Mouse (Mus musculus) liver, postnatal 0 days (tissue): ENCODE results near the gene Spred2. TPM values are rescaled to one million over a fixed set of nuclear protein-coding genes. Genes with fewer than 3 reads are reported as not detected.

Experiments
- ATAC-seq: fragments of 200-750 bp; cut with Nextera tagmentation; 2 replicates; pipeline ENCODE4 v1.8.0; 2017; ENCODE audit warnings: mild to moderate bottlenecking, moderate library complexity
- DNase-seq: peaks from one replicate; pipeline ENCODE4 v3.0.0-alpha.2; 2016
- H3K27ac ChIP-seq: fragments of 300-500 bp; sonication (generic); 2 replicates; pipeline ENCODE4 v1.5.1; 2014; ENCODE audit warnings: antibody characterized with exemption, moderate library complexity, mild to moderate bottlenecking, low read depth
- H3K27me3 ChIP-seq: fragments of 300-500 bp; sonication (generic); 2 replicates; pipeline ENCODE4 v1.6.1; 2014; ENCODE audit warnings: low read length, control low read depth, mixed read lengths; ENCODE audit not compliant: insufficient read depth
- H3K36me3 ChIP-seq: fragments of 300-500 bp; sonication (generic); replicated peaks from 2 replicates; pipeline ENCODE4 v1.6.1; 2014; ENCODE audit warnings: mild to moderate bottlenecking, control low read depth, low read length, moderate library complexity, mixed read lengths; ENCODE audit not compliant: insufficient read depth
- H3K4me1 ChIP-seq: fragments of 300-500 bp; sonication (generic); 2 replicates; pipeline ENCODE4 v1.6.1; 2014; ENCODE audit warnings: antibody characterized with exemption, mild to moderate bottlenecking, control low read depth; ENCODE audit not compliant: insufficient read depth
- H3K4me2 ChIP-seq: fragments of 300-500 bp; sonication (generic); 2 replicates; pipeline ENCODE4 v1.6.1; 2014; ENCODE audit warnings: low read depth, mild to moderate bottlenecking, low read length, moderate library complexity, mixed read lengths
- H3K4me3 ChIP-seq: fragments of 300-500 bp; sonication (generic); 2 replicates; pipeline ENCODE4 v1.5.1; 2014; ENCODE audit warnings: low read depth, low read length
- H3K9ac ChIP-seq: fragments of 300-500 bp; sonication (generic); replicated peaks from 2 replicates; pipeline ENCODE4 v1.6.1; 2014; ENCODE audit warnings: mild to moderate bottlenecking, moderate library complexity
- H3K9me3 ChIP-seq: fragments of 300-500 bp; sonication (generic); 2 replicates; pipeline ENCODE4 v1.6.1; 2016; ENCODE audit warnings: mild to moderate bottlenecking, control low read depth, low read length, mixed read lengths
- CTCF ChIP-seq: sonication (generic); IDR thresholded peaks from 2 replicates; pipeline ENCODE4 v1.5.1; 2016; ENCODE audit warnings: antibody characterized with exemption, low read depth
- EP300 ChIP-seq: IDR thresholded peaks from 2 replicates; pipeline ENCODE4 v1.6.1; 2016; ENCODE audit warnings: antibody characterized with exemption, low read depth, mild to moderate bottlenecking
- WGBS: fragments of 180-500 bp; shearing (Covaris S2); extraction: QIAGEN DNeasy Blood & Tissue Kit; methylation state at CpG from one replicate; pipeline ENCODE4 v1.1.7; 2014; ENCODE audit not compliant: insufficient replicate concordance; 5-methylcytosine and 5-hydroxymethylcytosine counted together
- polyA plus RNA-seq: library from polyadenylated mRNA; unstranded; fragments of >200 nt; fragmentation: Nextera tagmentation; extraction: Ambion mirVana; gene quantifications from 2 replicates; pipeline ENCODE4 v1.2.1, GENCODE M21; 2015

The Spred2 gene
- polyA plus RNA-seq, 1 experiment from 2014 or later: 1.3 TPM

DNA sequence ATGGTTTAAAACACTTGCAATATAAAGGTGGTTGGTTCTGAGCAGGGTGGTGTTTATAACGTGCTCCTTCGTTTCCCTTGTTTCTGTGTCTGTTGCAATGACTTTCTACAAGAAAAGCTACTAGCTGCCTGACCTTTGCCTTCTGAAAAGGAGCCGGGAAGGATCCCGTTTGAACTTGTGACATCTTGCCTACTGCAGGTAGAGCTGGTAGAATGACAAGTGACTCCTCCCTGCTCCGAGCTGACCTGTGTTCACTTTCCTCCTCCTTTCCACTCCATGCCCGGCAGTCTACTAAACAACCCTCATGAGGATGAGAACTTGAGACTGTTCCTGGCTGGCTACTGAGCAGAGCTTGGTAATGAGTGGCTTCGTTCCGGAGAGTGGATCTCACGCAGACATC lies 30.9 kb downstream of the Spred2 start:
- Histone ChIP-seq H3K4me1 (peaks cover 5% of the 10 kb centered on the region; the same call in 1 of the 2 replicates), H3K4me3 (no peak overlapping the region), H3K9me3 (no peaks in the 10 kb centered on the region), H3K27me3 (no peaks in the 10 kb centered on the region), H3K4me2 (no peak overlapping the region), H3K9ac (no peak overlapping the region), H3K36me3 (no peaks in the 10 kb centered on the region), H3K27ac (no peak overlapping the region)
- TF ChIP-seq CTCF: no peak
- TF ChIP-seq EP300: no peak
- WGBS: 67% methylated on average over 9 of the region's 9 CpGs
- DNase-seq (no peak), ATAC-seq (no peak)

DNA sequence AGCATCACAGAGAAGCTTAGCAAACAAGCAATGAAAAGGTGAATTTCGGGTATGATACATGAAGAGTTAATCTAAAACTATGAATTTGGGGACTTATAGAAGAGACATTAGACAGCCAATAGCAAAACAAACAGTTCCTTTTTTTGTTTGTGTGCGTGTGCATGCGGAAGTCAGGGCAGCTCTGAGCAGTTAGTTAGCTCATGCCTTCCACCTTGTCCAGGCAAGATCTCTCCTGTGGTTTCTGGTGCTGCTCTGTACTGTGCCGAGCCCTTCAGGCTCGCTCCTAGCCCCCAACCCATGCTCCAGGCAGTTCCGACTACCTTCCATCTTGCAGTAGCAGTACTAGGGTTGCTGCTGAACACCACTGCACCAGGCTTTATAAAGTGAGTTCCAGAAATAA lies 31.5 kb downstream of the Spred2 start:
- Histone ChIP-seq H3K9ac (no peak overlapping the region), H3K9me3 (no peaks in the 10 kb centered on the region), H3K27ac (no peak overlapping the region), H3K36me3 (no peaks in the 10 kb centered on the region), H3K4me1 (peaks cover 6% of the 10 kb centered on the region), H3K27me3 (no peaks in the 10 kb centered on the region), H3K4me3 (no peak overlapping the region), H3K4me2 (no peak overlapping the region)
- TF ChIP-seq CTCF (no peak), EP300 (no peak)
- ATAC-seq (no peak), DNase-seq (no peak)
- WGBS: 41% methylated on average over 6 of the region's 6 CpGs

DNA sequence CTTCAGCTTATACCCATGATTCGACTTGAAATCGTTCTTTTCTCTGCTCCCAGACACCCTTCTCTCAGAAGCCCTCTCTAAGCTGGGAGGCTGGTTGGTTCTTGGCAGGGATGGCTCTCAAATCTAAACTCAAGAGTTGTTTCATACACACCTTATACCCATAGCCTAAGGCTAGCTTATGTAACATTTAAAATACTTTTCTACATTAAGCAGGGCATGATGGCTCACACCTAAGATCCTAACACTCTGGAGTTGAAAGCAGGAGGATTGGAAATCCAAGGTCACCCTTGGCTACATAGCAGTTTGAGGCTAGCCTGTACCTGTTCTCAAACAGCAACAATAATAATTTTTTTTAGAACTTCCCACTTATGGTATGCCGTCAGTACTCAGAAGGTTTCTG lies 34.8 kb downstream of the Spred2 start:
- no peak overlapping the region for H3K27ac ChIP-seq
- no peak for DNase-seq
- H3K9ac ChIP-seq: no peak overlapping the region
- H3K4me1 ChIP-seq: peaks cover 24% of the 10 kb centered on the region
- no peaks in the 10 kb centered on the region for H3K27me3 ChIP-seq
- no peak overlapping the region for H3K4me2 ChIP-seq
- TF ChIP-seq EP300 (no peak), CTCF (no peak)
- ATAC-seq: no peak
- H3K4me3 ChIP-seq: no peak overlapping the region
- no peaks in the 10 kb centered on the region for H3K36me3 ChIP-seq
- H3K9me3 ChIP-seq: no peaks in the 10 kb centered on the region
- WGBS: 93% methylated on average over 3 of the region's 3 CpGs

DNA sequence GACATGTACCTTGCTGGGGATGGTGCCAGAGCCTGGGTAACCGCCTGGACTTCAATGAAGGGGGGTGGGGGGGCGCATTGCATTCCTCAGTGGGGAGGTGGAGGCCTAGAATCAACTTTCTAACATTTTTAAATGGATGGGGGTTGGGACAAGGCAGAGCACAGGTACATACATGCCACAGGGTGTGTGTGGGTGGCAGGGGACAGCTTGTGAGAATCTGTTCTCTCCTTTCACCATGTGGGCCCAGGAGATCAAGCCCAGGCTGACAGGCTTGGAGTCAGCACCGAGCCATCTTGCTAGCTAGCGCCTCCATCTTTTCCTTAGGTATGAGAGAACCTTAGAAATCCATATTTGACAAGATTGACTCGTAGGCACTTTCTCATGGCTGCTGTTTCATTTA lies 35.7 kb downstream of the Spred2 start:
- H3K27ac ChIP-seq: no peak overlapping the region
- no peaks in the 10 kb centered on the region for H3K36me3 ChIP-seq
- no peaks in the 10 kb centered on the region for H3K27me3 ChIP-seq
- H3K4me3 ChIP-seq: no peak overlapping the region
- TF ChIP-seq CTCF (no peak), EP300 (no peak)
- no peak overlapping the region for H3K9ac ChIP-seq
- H3K4me1 ChIP-seq: peaks cover 31% of the 10 kb centered on the region
- no peak overlapping the region for H3K4me2 ChIP-seq
- ATAC-seq (no peak), DNase-seq (no peak)
- WGBS: 74% methylated on average over 5 of the region's 5 CpGs
- no peaks in the 10 kb centered on the region for H3K9me3 ChIP-seq

DNA sequence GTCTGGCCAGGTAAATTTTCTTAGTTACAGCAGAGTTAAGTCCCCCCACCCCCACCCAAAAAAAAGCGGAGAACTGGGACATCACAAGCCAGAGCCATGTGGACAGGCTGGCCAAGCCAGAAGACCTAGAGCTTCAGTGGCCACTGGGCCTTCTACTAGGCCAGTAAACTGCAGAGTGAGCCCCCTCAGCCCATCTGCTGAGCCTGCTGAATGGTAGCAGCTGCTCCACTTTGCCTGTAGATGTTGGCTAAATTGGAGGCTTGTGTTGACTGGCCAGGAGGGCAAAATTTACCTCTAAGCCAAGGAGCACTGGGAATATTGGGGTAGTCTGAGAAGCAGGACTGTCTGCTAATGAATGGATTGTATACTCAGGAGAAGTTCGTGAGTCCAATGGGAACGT lies 36.4 kb downstream of the Spred2 start:
- DNase-seq (no peak), ATAC-seq (no peak)
- WGBS: 72% methylated on average over 3 of the region's 3 CpGs
- Histone ChIP-seq H3K27ac (no peak overlapping the region), H3K4me1 (peaks cover 38% of the 10 kb centered on the region), H3K4me2 (no peak overlapping the region), H3K9ac (no peak overlapping the region), H3K36me3 (no peaks in the 10 kb centered on the region), H3K9me3 (no peaks in the 10 kb centered on the region), H3K27me3 (no peaks in the 10 kb centered on the region), H3K4me3 (no peak overlapping the region)
- TF ChIP-seq EP300 (no peak), CTCF (no peak)

DNA sequence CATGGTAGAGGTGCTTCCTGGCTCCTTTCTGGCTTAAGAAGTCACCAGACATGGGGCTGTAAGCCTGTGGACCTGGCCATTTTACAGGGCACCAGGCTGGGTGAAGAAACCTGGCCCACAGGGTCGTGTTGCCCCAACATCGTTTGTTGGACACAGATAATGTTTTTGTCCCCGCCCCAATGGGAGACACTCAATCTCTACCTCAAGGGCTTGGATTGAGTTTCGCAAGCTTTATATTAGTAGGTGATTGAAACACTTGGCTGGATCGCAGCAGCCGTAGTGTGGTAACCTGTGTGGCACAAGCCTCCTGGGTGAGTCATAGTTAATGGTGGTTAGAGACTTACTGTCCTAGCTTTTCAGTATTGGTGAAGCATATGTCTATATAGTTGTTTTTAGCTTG lies 36.9 kb downstream of the Spred2 start:
- Histone ChIP-seq H3K9ac (no peak overlapping the region), H3K27ac (no peak overlapping the region), H3K4me2 (no peak overlapping the region), H3K4me3 (no peak overlapping the region), H3K4me1 (peaks cover 41% of the 10 kb centered on the region), H3K9me3 (no peaks in the 10 kb centered on the region), H3K27me3 (no peaks in the 10 kb centered on the region), H3K36me3 (no peaks in the 10 kb centered on the region)
- TF ChIP-seq CTCF (no peak), EP300 (no peak)
- ATAC-seq: peak; percentile 35
- DNase-seq: no peak
- WGBS: 61% methylated on average over 6 of the region's 6 CpGs

DNA sequence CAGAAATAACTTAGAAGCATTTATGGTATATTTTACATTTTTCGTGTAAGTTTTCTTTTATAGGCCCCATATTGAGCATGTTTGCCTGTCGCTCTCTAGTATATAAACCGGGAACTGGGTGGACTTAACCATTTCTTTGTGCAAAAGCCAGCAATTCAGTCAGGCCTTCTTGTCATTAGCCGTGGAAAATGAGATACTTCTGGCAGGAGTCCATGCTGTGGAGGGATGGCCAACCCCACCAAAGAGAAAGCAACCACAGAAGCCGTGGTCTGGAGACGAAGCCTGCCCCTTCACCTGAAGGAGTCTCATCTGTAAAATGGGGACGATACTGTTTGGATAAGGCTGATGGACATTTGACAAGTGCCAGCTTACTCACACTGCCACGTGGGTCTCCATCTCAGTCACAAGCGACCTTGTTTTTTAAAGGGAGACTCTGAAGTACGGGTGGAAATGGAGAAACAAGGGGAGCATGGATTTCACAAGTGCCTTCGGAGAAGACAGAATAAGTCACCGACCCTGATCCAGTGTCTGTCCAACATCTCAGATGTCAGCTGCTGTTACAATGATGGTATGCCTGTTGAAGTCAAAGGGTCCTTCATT lies 37.7 kb downstream of the Spred2 start:
- peaks cover 45% of the 10 kb centered on the region for H3K4me1 ChIP-seq
- no peaks in the 10 kb centered on the region for H3K27me3 ChIP-seq
- no peak overlapping the region for H3K4me3 ChIP-seq
- H3K36me3 ChIP-seq: no peaks in the 10 kb centered on the region
- no peak overlapping the region for H3K27ac ChIP-seq
- TF ChIP-seq CTCF (no peak), EP300 (no peak)
- H3K9me3 ChIP-seq: no peaks in the 10 kb centered on the region
- 74% methylated on average over 12 of the region's 12 CpGs for WGBS
- no peak overlapping the region for H3K9ac ChIP-seq
- no peak for ATAC-seq
- DNase-seq: no peak
- H3K4me2 ChIP-seq: no peak overlapping the region
